Mouse (Mus musculus) brain, embryonic 14.5 days (tissue): ENCODE results near the gene Cul3.

Experiments used
- CTCF ChIP-seq: fragments of 200-500 bp; IDR thresholded peaks from 2 replicates; pipeline ENCODE4 v1.5.1; 2012; ENCODE audit warnings: inconsistent platforms, mild to moderate bottlenecking, moderate library complexity, borderline replicate concordance; ENCODE audit not compliant: insufficient read depth, insufficient read length; ENCODE audit errors: extremely low read depth
- POLR2A ChIP-seq: fragments of 200-500 bp; IDR thresholded peaks from 2 replicates; pipeline ENCODE4 v1.6.1; 2012; ENCODE audit warnings: mild to moderate bottlenecking, inconsistent platforms, borderline replicate concordance; ENCODE audit not compliant: poor library complexity, insufficient read depth, insufficient read length, severe bottlenecking; ENCODE audit errors: extremely low read depth

DNA sequence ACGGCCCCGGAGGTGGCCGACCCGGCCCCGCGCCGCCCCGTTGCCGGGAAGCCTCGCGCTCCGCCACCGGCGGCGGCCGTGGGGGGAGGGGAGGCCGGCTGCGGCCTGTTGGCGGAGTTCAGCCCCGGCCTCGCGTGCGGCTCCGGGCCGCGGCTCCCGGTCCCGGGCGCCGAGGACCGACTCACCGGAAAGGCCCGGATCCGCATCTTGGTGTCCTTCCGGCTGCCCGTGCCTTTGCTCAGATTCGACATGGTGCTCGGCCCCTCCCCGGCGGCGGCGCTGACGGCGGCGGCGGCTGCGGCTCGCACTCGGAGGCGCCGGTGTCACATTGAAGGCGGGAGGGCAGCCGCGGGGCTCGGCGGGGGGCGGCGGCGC is 232 bp downstream of the Cul3 start:
- TF ChIP-seq CTCF (no peak), POLR2A (no peak)
